Mouse (Mus musculus): ENCODE results near the gene Rsbn1.

Rsbn1 gene

GRCm38 (mm10) chr3:103893374-103893773 lies 20.5 kb upstream of the Rsbn1 start:
- TF ChIP-seq CTCF (conservative IDR thresholded peaks at IDR 0.05; ENCODE audit: low read length) (no peak), POU5F1 (IDR thresholded peaks at IDR 0.05; ENCODE audit: borderline replicate concordance, low read length) (no peak), NANOG (IDR thresholded peaks at IDR 0.05; ENCODE audit: borderline replicate concordance, low read length) (no peak)
- Histone ChIP-seq H3K9me3 (ENCODE audit: low read length) (no peaks in the 10 kb centered on the region), H3K4me3 (replicated peaks; ENCODE audit: low read length) (no peak overlapping the region), H3K36me3 (ENCODE audit: insufficient read depth, low read length) (no peaks in the 10 kb centered on the region), H3K27me3 (ENCODE audit: insufficient read depth, low read length) (no peaks in the 10 kb centered on the region), H3K4me1 (replicated peaks; ENCODE audit: low read depth, low read length) (no peaks in the 10 kb centered on the region)

DNA sequence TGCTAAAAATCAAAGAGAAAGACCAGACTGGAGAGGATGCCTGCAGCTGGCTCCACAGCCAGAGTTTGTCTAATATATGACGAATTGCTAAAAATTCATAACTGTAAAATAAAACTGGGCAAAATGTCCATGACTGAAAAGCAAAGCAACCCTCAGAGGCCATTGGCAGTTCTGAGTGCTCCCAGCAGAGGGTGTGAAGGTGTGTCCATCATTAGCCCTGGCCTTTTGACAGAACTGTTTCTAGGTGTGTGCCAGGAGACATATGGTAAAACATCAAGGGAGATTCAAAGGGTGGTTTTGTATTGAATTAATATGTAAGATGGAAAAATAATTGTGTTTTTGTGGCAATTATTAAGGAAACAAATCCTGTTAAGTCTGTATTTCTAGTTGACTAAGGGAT lies 9.2 kb upstream of the Rsbn1 start:
- Histone ChIP-seq H3K4me3 (replicated peaks; ENCODE audit: low read length) (no peak overlapping the region), H3K36me3 (ENCODE audit: insufficient read depth, low read length) (no peaks in the 10 kb centered on the region), H3K27me3 (ENCODE audit: insufficient read depth, low read length) (no peaks in the 10 kb centered on the region), H3K9me3 (ENCODE audit: low read length) (no peaks in the 10 kb centered on the region), H3K4me1 (replicated peaks; ENCODE audit: low read depth, low read length) (no peaks in the 10 kb centered on the region)
- TF ChIP-seq NANOG (IDR thresholded peaks at IDR 0.05; ENCODE audit: borderline replicate concordance, low read length) (no peak), POU5F1 (IDR thresholded peaks at IDR 0.05; ENCODE audit: borderline replicate concordance, low read length) (no peak), CTCF (conservative IDR thresholded peaks at IDR 0.05; ENCODE audit: low read length) (peak; percentile 77)

DNA sequence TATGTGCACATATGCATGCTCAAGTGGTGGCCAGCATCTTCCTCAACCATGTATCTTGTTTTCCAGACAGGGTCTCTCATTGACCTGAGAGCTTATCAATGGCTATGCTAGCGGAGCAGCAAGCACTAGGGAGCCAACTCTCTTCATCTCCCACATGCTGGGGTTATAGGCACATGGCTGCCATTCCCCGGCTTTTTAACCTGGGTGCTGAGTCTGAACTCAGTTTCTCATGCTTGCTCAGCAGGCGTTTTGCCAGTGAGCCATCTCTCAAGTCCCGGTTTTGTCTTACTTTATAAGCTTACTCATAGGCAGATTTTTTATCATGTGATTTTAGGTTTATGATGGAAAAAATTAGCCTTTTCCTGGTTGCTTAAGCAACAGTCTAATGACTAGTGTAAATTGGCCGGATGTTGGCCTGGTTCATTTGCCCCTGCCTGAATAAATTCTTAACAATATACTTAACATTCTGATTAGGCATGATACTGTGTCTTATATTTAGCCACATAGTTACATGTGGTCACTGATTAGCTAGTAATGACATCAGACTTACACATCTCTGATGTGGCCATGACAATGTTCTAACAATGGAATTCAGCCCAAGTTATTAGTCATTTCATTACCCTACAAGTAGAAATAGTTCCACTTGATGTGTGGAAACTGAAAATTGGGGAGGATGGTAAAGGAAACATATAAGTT lies 6.4 kb upstream of the Rsbn1 start:
- Histone ChIP-seq H3K36me3 (ENCODE audit: insufficient read depth, low read length) (no peaks in the 10 kb centered on the region), H3K27me3 (ENCODE audit: insufficient read depth, low read length) (no peaks in the 10 kb centered on the region), H3K4me1 (replicated peaks; ENCODE audit: low read depth, low read length) (no peaks in the 10 kb centered on the region), H3K4me3 (replicated peaks; ENCODE audit: low read length) (no peak overlapping the region), H3K9me3 (ENCODE audit: low read length) (no peaks in the 10 kb centered on the region)
- TF ChIP-seq NANOG (IDR thresholded peaks at IDR 0.05; ENCODE audit: borderline replicate concordance, low read length) (no peak), CTCF (conservative IDR thresholded peaks at IDR 0.05; ENCODE audit: low read length) (no peak), POU5F1 (IDR thresholded peaks at IDR 0.05; ENCODE audit: borderline replicate concordance, low read length) (no peak)

GRCm38 (mm10) chr3:103908781-103909180 lies 5.1 kb upstream of the Rsbn1 start:
- Histone ChIP-seq H3K36me3 (ENCODE audit: insufficient read depth, low read length) (no peaks in the 10 kb centered on the region), H3K4me1 (replicated peaks; ENCODE audit: low read depth, low read length) (peaks cover 10% of the 10 kb centered on the region), H3K9me3 (ENCODE audit: low read length) (no peaks in the 10 kb centered on the region), H3K4me3 (replicated peaks; ENCODE audit: low read length) (no peak overlapping the region), H3K27me3 (ENCODE audit: insufficient read depth, low read length) (no peaks in the 10 kb centered on the region)
- TF ChIP-seq POU5F1 (IDR thresholded peaks at IDR 0.05; ENCODE audit: borderline replicate concordance, low read length), result no peak
- TF ChIP-seq CTCF (conservative IDR thresholded peaks at IDR 0.05; ENCODE audit: low read length), result no peak
- TF ChIP-seq NANOG (IDR thresholded peaks at IDR 0.05; ENCODE audit: borderline replicate concordance, low read length), result no peak

DNA sequence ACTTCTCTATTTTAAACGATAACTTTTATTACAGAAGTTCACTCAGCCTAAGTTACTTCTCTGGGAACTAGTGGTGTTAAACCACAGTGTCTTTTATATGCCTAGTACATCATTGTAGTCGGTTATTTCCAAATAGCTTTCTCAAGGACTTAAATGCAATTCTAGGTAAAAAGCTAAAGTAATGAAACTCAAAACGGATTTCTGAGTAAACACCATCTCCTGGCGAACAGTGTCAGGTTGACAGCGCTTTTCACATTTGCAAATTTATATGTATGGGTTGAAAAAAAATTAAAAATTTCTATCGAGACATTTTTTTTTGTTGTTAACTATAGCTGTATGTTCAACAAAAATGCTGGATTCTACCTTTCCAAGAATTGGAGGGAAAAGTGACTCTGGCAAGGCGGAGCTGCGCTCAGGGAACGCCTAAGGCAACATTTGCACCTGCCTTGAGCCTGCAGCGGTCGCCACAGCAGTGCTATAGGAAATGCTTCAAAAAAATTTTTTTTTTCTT lies 414 bp upstream of the Rsbn1 start:
- 0 out of 2 replicates have a peak, but pooled peaks cover 4% of the 10 kb centered on the region for H3K36me3 ChIP-seq (ENCODE audit: insufficient read depth, low read length)
- no peaks in the 10 kb centered on the region for H3K27me3 ChIP-seq (ENCODE audit: insufficient read depth, low read length)
- no peaks in the 10 kb centered on the region for H3K9me3 ChIP-seq (ENCODE audit: low read length)
- TF ChIP-seq POU5F1 (IDR thresholded peaks at IDR 0.05; ENCODE audit: borderline replicate concordance, low read length), result no peak
- no peak for TF ChIP-seq NANOG (IDR thresholded peaks at IDR 0.05; ENCODE audit: borderline replicate concordance, low read length)
- no peak for TF ChIP-seq CTCF (conservative IDR thresholded peaks at IDR 0.05; ENCODE audit: low read length)
- peaks cover 25% of the 10 kb centered on the region for H3K4me1 ChIP-seq (replicated peaks; ENCODE audit: low read depth, low read length)
- H3K4me3 ChIP-seq (replicated peaks; ENCODE audit: low read length), result peak overlapping the region; percentile 98

- Histone ChIP-seq H3K36me3 (ENCODE audit: insufficient read depth, low read length) (peaks cover 7% of the 10 kb centered on the region; the same call in 1 of the 2 replicates), H3K4me3 (replicated peaks; ENCODE audit: low read length) (peak overlapping the region; percentile 98), H3K4me1 (replicated peaks; ENCODE audit: low read depth, low read length) (peaks cover 25% of the 10 kb centered on the region), H3K27me3 (ENCODE audit: insufficient read depth, low read length) (no peaks in the 10 kb centered on the region), H3K9me3 (ENCODE audit: low read length) (no peaks in the 10 kb centered on the region)
- TF ChIP-seq NANOG (IDR thresholded peaks at IDR 0.05; ENCODE audit: borderline replicate concordance, low read length) (no peak), POU5F1 (IDR thresholded peaks at IDR 0.05; ENCODE audit: borderline replicate concordance, low read length) (no peak), CTCF (conservative IDR thresholded peaks at IDR 0.05; ENCODE audit: low read length) (no peak)
Observed at GRCm38 (mm10) chr3:103914732-103915508, 1.0 kb downstream of the Rsbn1 start.

- no peaks in the 10 kb centered on the region for H3K27me3 ChIP-seq (ENCODE audit: insufficient read depth, low read length)
- no peaks in the 10 kb centered on the region for H3K9me3 ChIP-seq (ENCODE audit: low read length)
- TF ChIP-seq CTCF (conservative IDR thresholded peaks at IDR 0.05; ENCODE audit: low read length) (no peak), NANOG (IDR thresholded peaks at IDR 0.05; ENCODE audit: borderline replicate concordance, low read length) (no peak), POU5F1 (IDR thresholded peaks at IDR 0.05; ENCODE audit: borderline replicate concordance, low read length) (no peak)
- peak overlapping the region; percentile 98 for H3K4me3 ChIP-seq (replicated peaks; ENCODE audit: low read length)
- peaks cover 11% of the 10 kb centered on the region; the same call in 1 of the 2 replicates for H3K36me3 ChIP-seq (ENCODE audit: insufficient read depth, low read length)
- peaks cover 25% of the 10 kb centered on the region for H3K4me1 ChIP-seq (replicated peaks; ENCODE audit: low read depth, low read length)
Observed at GRCm38 (mm10) chr3:103915509-103915896, 1.6 kb downstream of the Rsbn1 start.

DNA sequence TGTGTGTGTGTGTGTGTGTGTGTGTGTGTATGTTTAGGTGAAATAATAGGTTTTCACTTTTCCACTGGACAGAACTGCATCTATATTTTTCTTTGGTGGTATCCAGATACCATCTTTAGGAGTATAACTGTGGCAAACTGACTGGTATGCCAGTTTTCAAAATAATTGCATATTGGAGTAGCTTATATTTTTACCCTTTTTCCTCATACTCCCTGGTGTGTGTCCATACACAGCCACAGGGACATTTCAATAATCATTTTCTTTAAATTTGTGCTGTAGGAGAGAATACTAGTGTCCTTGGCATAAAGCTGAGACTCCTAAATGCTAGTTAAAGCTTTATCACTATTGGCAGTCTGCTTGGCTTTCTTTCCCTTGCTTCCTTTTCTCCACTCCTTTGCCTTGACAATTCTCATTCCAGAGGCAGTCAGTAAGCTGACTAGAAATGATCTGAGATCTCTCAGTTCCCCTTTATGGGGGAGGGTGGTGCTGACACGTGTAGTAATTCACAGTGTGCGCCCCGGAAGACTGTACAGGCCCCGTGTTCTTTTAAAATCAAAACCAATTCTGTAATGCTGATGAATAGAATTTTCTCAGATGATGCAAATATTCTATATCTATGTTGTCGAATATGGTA lies 2.4 kb downstream of the Rsbn1 start:
- Histone ChIP-seq H3K27me3 (ENCODE audit: insufficient read depth, low read length) (no peaks in the 10 kb centered on the region), H3K4me3 (replicated peaks; ENCODE audit: low read length) (no peak overlapping the region), H3K4me1 (replicated peaks; ENCODE audit: low read depth, low read length) (peaks cover 25% of the 10 kb centered on the region), H3K36me3 (ENCODE audit: insufficient read depth, low read length) (peaks cover 14% of the 10 kb centered on the region; the same call in 1 of the 2 replicates), H3K9me3 (ENCODE audit: low read length) (no peaks in the 10 kb centered on the region)
- TF ChIP-seq NANOG (IDR thresholded peaks at IDR 0.05; ENCODE audit: borderline replicate concordance, low read length) (no peak), CTCF (conservative IDR thresholded peaks at IDR 0.05; ENCODE audit: low read length) (no peak), POU5F1 (IDR thresholded peaks at IDR 0.05; ENCODE audit: borderline replicate concordance, low read length) (no peak)

All from E14TG2a.4 (cell line).